ENCODE assay signal across 28 mouse cellular contexts in the genomic region with DNA sequence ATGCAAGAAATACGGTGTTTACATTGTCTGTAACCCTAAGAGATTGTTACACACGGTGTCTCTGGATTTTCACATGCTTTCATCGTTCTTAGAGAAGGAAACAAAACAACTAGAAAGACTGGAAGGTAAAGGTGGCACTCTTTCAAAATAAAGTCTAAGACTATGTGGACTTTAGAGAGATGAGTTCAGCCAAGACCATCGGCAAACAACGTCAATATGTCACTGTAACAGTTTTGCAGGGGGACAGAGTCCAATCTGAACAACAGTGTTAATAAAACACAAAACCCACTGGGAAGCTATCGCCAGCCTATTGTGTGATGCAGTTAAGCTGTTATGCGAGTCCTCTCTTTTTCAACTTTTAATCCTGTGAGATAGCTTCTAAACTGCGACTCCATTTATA.
"Had no signal": no experiment of that assay in that cellular context is flagged by ENCODE, and none has a peak within 500 bp of the region (broad histone marks: within the 10 kb centered on the region; RNA-seq: fewer than 3 reads in every experiment).

No protein-coding gene starts in this region.

- H3K4me3 ChIP-seq: embryonic facial prominence, embryonic 10.5 days; embryonic facial prominence, embryonic 12.5 days; embryonic facial prominence, embryonic 13.5 days; embryonic facial prominence, embryonic 15.5 days; erythroblast, embryonic 14.5 days; forebrain, embryonic 10.5 days; forebrain, embryonic 12.5 days; forebrain, embryonic 13.5 days; forebrain, embryonic 15.5 days; gastrocnemius, adult 2 months had no signal

- H3K4me1 ChIP-seq: embryonic facial prominence, embryonic 15.5 days had no signal

- H3K9ac ChIP-seq: embryonic facial prominence, embryonic 12.5 days; embryonic facial prominence, embryonic 13.5 days; embryonic facial prominence, embryonic 15.5 days; forebrain, embryonic 12.5 days; forebrain, embryonic 13.5 days; forebrain, embryonic 15.5 days; forebrain, postnatal 0 days had no signal

- ATAC-seq: forebrain, embryonic 13.5 days; forebrain, embryonic 14.5 days; forebrain, embryonic 15.5 days; forebrain, embryonic 16.5 days; forebrain, postnatal 0 days had no signal

- H3K36me3 ChIP-seq: embryonic facial prominence, embryonic 12.5 days; embryonic facial prominence, embryonic 13.5 days; embryonic facial prominence, embryonic 15.5 days; forebrain, embryonic 12.5 days; forebrain, embryonic 15.5 days had no signal

- H3K4me2 ChIP-seq: embryonic facial prominence, embryonic 12.5 days; embryonic facial prominence, embryonic 13.5 days; embryonic facial prominence, embryonic 15.5 days; forebrain, embryonic 12.5 days; forebrain, embryonic 13.5 days; forebrain, embryonic 15.5 days had no signal

- H3K27ac ChIP-seq: embryonic facial prominence, embryonic 10.5 days; embryonic facial prominence, embryonic 12.5 days; embryonic facial prominence, embryonic 13.5 days; embryonic facial prominence, embryonic 15.5 days; forebrain, embryonic 10.5 days; forebrain, embryonic 12.5 days; forebrain, embryonic 13.5 days; forebrain, embryonic 15.5 days; gastrocnemius, adult 2 months had no signal

- H3K9me3 ChIP-seq: embryonic facial prominence, embryonic 12.5 days; embryonic facial prominence, embryonic 13.5 days; embryonic facial prominence, embryonic 15.5 days; forebrain, embryonic 10.5 days; forebrain, embryonic 12.5 days; forebrain, embryonic 13.5 days; forebrain, embryonic 15.5 days had no signal

- H3K27me3 ChIP-seq: embryonic facial prominence, embryonic 12.5 days; embryonic facial prominence, embryonic 13.5 days; embryonic facial prominence, embryonic 15.5 days; forebrain, embryonic 12.5 days; forebrain, embryonic 13.5 days; forebrain, embryonic 15.5 days had no signal

- DNase-seq: cerebellum, adult 18-20 months; cerebellum, adult 2 months; cerebellum, adult 8-10 months; cerebellum, adult 9-10 months; cerebellum, adult 9-11 months; cerebellum, postnatal 10 days; cerebellum, postnatal 14 days; cerebellum, postnatal 25 days; cerebellum, postnatal 36 days; embryo, embryonic 11 days; forebrain, postnatal 0 days; gastrocnemius, adult 2 months; gastrocnemius, postnatal 10 days; gastrocnemius, postnatal 14 days; gastrocnemius, postnatal 25 days; gastrocnemius, postnatal 36 days; heart, adult 18-20 months had no signal
